Mouse (Mus musculus) midbrain, embryonic 15.5 days (tissue): ENCODE measurements around the gene Kdm3a. TPM values are rescaled to one million over a fixed set of nuclear protein-coding genes. Genes with fewer than 3 reads are reported as not detected.

ENCODE experiments used
- ATAC-seq: fragments of 200-750 bp; cut with Nextera tagmentation; replicated peaks from 2 replicates; pipeline ENCODE4 v1.8.0; 2017; ENCODE audit warnings: moderate TSS enrichment
- H3K27ac ChIP-seq: fragments of 300-500 bp; sonication (generic); 2 replicates; pipeline ENCODE4 v1.5.1; 2015; ENCODE audit warnings: mild to moderate bottlenecking, inconsistent platforms
- H3K27me3 ChIP-seq: fragments of 300-500 bp; sonication (generic); replicated peaks from 2 replicates; pipeline ENCODE4 v1.6.1; 2015; ENCODE audit warnings: inconsistent platforms
- H3K36me3 ChIP-seq: fragments of 300-500 bp; sonication (generic); replicated peaks from 2 replicates; pipeline ENCODE4 v1.6.1; 2015; ENCODE audit warnings: inconsistent platforms
- H3K4me1 ChIP-seq: fragments of 300-500 bp; sonication (generic); 2 replicates; pipeline ENCODE4 v1.6.1; 2015; ENCODE audit warnings: inconsistent platforms
- H3K4me2 ChIP-seq: fragments of 300-500 bp; sonication (generic); 2 replicates; pipeline ENCODE4 v1.6.1; 2015; ENCODE audit warnings: inconsistent platforms, mild to moderate bottlenecking, moderate library complexity
- H3K4me3 ChIP-seq: fragments of 300-500 bp; sonication (generic); 2 replicates; pipeline ENCODE4 v1.5.1; 2015; ENCODE audit warnings: mild to moderate bottlenecking, inconsistent platforms
- H3K9ac ChIP-seq: fragments of 300-500 bp; sonication (generic); 2 replicates; pipeline ENCODE4 v1.6.1; 2015; ENCODE audit warnings: mild to moderate bottlenecking, inconsistent platforms
- H3K9me3 ChIP-seq: fragments of 300-500 bp; sonication (generic); 2 replicates; pipeline ENCODE4 v1.6.1; 2016; ENCODE audit warnings: inconsistent platforms
- WGBS: fragments of 180-500 bp; shearing (Covaris S2); methylation state at CpG from one replicate; pipeline ENCODE4 v1.1.7; 2015; ENCODE audit warnings: mixed read lengths; 5-methylcytosine and 5-hydroxymethylcytosine counted together
- polyA plus RNA-seq: library from polyadenylated mRNA; unstranded; fragments of >200 nt; fragmentation: Nextera tagmentation; extraction: Ambion mirVana; gene quantifications from 2 replicates; pipeline ENCODE4 v1.2.1, GENCODE M21; 2015

Kdm3a gene
- polyA plus RNA-seq, 1 experiment from 2014 or later: 46.5 TPM

- no peak for ATAC-seq
- 0 out of 2 replicates have a peak, but pooled peaks cover 11% of the 10 kb centered on the region for H3K36me3 ChIP-seq
- H3K9ac ChIP-seq: no peak overlapping the region
- no peaks in the 10 kb centered on the region for H3K27me3 ChIP-seq
- H3K27ac ChIP-seq: no peak overlapping the region
- no peaks in the 10 kb centered on the region for H3K9me3 ChIP-seq
- H3K4me1 ChIP-seq: no peaks in the 10 kb centered on the region
- H3K4me2 ChIP-seq: no peak overlapping the region
- no peak overlapping the region for H3K4me3 ChIP-seq
- WGBS: 94% methylated on average over 3 of the region's 3 CpGs
These were observed 64.2 kb downstream of the Kdm3a start for GRCm38 (mm10) chr6:71568616-71569015.

GRCm38 (mm10) chr6:71556826-71557225 lies 76.0 kb downstream of the Kdm3a start:
- no peak for ATAC-seq
- WGBS: 97% methylated on average over 2 of the region's 2 CpGs
- Histone ChIP-seq H3K4me1 (no peaks in the 10 kb centered on the region), H3K36me3 (peaks cover 3% of the 10 kb centered on the region; the same call in 1 of the 2 replicates), H3K27me3 (no peaks in the 10 kb centered on the region), H3K27ac (no peak overlapping the region), H3K4me2 (no peak overlapping the region), H3K4me3 (no peak overlapping the region), H3K9ac (no peak overlapping the region), H3K9me3 (no peaks in the 10 kb centered on the region)

DNA sequence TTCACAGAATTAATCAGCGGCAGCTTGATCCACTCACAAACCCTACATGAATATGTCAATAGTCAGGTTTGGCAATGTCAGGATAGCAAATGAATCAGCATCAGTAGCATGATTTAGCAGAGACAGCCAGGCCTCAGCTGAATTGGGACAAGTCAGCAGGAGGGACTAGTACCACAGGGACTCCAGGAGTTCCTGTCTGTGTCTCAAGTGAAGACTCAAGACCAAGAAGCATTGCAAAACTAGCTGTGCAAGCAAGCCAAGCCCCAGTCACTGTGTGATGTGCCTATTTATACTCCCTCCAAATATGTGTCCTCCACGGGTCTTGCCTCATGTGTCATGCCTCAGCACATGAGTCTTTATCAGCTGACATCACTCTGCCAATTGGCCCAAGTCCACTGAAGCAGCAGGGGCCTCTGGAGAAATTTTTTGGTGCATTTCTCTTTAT lies 77.3 kb downstream of the Kdm3a start:
- no peaks in the 10 kb centered on the region; the same call in 1 of the 2 replicates for H3K36me3 ChIP-seq
- no peak for ATAC-seq
- H3K27ac ChIP-seq: no peak overlapping the region
- H3K4me1 ChIP-seq: no peaks in the 10 kb centered on the region
- WGBS: 87% methylated on average over 2 of the region's 2 CpGs
- H3K4me3 ChIP-seq: no peak overlapping the region
- no peaks in the 10 kb centered on the region for H3K9me3 ChIP-seq
- H3K4me2 ChIP-seq: no peak overlapping the region
- H3K27me3 ChIP-seq: no peaks in the 10 kb centered on the region
- H3K9ac ChIP-seq: no peak overlapping the region

DNA sequence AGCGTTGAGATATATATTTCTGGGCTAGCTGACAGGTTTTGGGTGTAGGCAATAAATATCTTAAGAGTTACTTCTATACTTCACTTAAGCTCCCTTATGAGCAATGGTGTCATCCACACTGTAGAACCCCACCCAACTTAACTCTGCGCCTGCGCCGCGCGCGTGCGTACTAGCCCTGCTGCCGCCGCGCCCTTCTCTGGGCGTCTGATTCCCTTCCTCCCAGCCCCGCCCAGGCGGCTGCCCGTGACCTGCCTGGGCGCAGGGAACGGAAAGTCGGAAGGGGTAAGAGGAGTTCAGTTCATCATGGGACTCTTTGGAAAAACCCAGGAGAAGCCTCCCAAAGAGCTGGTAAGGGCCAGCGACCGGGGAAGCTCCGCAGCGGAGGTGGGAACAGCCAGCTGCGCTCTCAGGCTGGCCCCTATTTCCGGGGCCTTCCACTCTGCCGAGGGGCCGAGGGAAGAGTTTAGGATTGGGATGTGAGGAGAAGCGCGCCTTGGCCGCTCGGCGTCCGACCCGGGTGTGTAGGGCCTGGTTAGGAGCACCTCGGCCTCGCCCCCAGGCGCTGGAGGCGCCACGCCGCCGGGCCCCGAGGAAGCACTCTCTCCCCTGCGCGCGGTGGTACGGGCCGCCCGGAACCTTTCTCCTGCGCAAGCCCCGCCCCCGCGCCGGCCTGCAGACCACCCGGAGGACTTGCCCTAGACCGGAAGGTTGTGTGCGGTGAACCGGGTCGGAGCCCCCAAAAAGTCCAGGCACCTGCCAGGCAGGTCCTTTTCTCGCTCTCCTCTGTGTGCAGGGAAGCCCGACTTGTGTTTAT lies 88.9 kb downstream of the Kdm3a start, which contains the start of gene Chmp3:
TSS of gene Chmp3 (plus strand) at position 112 of the 814 bp plus-strand sequence.
- peaks cover 9% of the 10 kb centered on the region for H3K4me1 ChIP-seq
- no peaks in the 10 kb centered on the region for H3K27me3 ChIP-seq
- H3K4me3 ChIP-seq: peak within 1 kb of the TSS; percentile 64
- H3K9ac ChIP-seq: peak within 1 kb of the TSS; percentile 91
- H3K4me2 ChIP-seq: peak within 1 kb of the TSS; percentile 69
- H3K27ac ChIP-seq: peak within 1 kb of the TSS; percentile 96
- no peaks in the 10 kb centered on the region for H3K36me3 ChIP-seq
- no peaks in the 10 kb centered on the region for H3K9me3 ChIP-seq
- WGBS: under 1% methylated on average over 59 of the region's 59 CpGs
- ATAC-seq: peak; percentile 99

Other genes with a start within 250 kb of the Kdm3a start
- 9.3 and 10.9 TPM in 2 replicates for gene Rmnd5a, start 192.4 kb downstream of the Kdm3a start, polyA plus RNA-seq
- gene Rnf103, start 139.1 kb downstream of the Kdm3a start, polyA plus RNA-seq: 24.9 and 26.0 TPM in 2 replicates
- gene Chmp3, start 89.2 kb downstream of the Kdm3a start, polyA plus RNA-seq: 54.3 and 55.7 TPM in 2 replicates
- gene Reep1, start 74.6 kb upstream of the Kdm3a start, polyA plus RNA-seq: 303 and 331 TPM in 2 replicates
- 35.6 and 40.2 TPM in 2 replicates for gene Mrpl35, start 194.0 kb upstream of the Kdm3a start, polyA plus RNA-seq
- gene Immt, start 198.3 kb upstream of the Kdm3a start, polyA plus RNA-seq: 158 and 160 TPM in 2 replicates